Mouse (Mus musculus): ENCODE data around the gene Pcbd2. TPM values are rescaled to one million over a fixed set of nuclear protein-coding genes. Genes with fewer than 3 reads are reported as not detected.

The Pcbd2 gene
- polyA plus RNA-seq, 1 experiment from 2014 or later, result 33.9 TPM

DNA sequence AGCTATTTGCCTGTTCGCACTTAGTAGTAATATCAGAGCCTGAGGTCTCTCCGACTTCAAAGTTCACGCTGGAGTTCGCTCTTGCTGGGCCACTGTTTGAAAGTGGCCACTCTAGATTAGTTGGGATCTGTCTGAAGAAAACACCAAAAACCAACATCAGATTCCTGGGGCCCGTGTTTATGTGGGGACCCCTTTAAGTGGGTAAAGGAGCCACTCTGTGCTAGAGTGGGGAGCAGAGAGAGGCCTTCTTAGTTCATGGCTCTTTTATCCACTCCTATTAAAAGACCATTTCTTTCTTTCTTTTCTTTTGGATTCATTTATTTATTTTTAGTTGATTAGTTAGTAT, 12.0 kb upstream of the Pcbd2 start:
- Histone ChIP-seq H3K4me3 (peak overlapping the region; percentile 94), H3K27me3 (ENCODE audit: poor library complexity, severe bottlenecking) (no peaks in the 10 kb centered on the region), H3K9me3 (no peaks in the 10 kb centered on the region), H3K4me1 (peaks cover 23% of the 10 kb centered on the region), H3K36me3 (replicated peaks) (peaks cover 27% of the 10 kb centered on the region), H3K27ac (peak overlapping the region; percentile 95)
- 18% methylated on average over 5 of the region's 5 CpGs for WGBS
- no peak for DNase-seq (ENCODE audit: extremely low spot score, low spot score)

DNA sequence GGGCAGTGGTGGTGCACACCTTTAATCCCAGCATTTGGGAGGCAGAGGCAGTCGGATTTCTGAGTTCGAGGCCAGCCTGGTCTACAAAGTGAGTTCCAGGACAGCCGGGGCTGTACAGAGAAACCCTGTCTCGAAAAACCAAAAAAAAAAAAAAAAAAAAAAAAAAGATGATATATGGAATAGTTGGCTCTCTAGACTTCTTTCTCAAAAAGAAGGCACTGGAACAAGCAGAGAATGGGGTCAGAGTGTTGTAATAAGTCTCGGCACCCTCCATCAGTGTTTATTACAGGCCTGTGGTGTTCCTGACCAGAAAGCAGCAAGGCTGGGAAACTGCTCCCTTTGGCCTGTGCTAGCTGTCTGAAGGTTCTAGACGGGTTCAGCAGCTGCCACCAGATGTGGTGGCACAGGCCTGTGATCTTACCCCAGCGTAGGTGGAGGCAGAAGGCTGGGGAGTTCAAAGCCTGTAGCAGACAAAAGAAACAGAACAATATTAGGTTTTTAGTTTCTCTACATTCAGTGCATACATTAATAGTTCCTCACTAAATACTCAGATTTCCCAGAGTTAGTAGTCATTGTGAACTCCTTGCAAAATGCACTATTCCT, 11.2 kb upstream of the Pcbd2 start:
- Histone ChIP-seq H3K27ac (no peak overlapping the region), H3K27me3 (ENCODE audit: poor library complexity, severe bottlenecking) (no peaks in the 10 kb centered on the region), H3K4me3 (no peak overlapping the region), H3K9me3 (no peaks in the 10 kb centered on the region), H3K36me3 (replicated peaks) (peaks cover 36% of the 10 kb centered on the region), H3K4me1 (peaks cover 23% of the 10 kb centered on the region)
- WGBS, result 88% methylated on average over 7 of the region's 7 CpGs
- no peak for DNase-seq (ENCODE audit: extremely low spot score, low spot score)

DNA sequence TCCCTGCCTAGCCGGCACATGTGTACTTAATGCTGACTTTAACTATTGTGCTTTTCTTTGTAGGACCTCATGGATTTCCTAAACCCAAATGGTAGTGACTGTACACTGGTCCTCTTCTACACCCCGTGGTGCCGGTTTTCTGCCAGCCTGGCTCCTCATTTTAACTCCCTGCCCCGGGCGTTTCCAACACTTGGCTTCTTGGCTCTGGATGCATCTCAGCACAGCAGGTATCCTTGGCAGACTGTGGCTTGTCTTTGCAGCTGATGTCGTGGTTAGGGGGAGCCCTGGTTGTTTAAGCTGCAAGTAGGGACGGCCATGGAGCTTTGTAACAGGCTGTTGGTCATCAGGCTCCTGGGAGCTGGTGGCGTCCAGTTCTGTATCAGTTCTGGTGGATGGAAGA, 5.7 kb upstream of the Pcbd2 start:
- H3K27ac ChIP-seq, result no peak overlapping the region
- WGBS, result 79% methylated on average over 8 of the region's 8 CpGs
- no peaks in the 10 kb centered on the region for H3K27me3 ChIP-seq (ENCODE audit: poor library complexity, severe bottlenecking)
- no peak overlapping the region for H3K4me3 ChIP-seq
- no peaks in the 10 kb centered on the region for H3K9me3 ChIP-seq
- H3K4me1 ChIP-seq, result peaks cover 1% of the 10 kb centered on the region; the same call in 1 of the 2 replicates
- DNase-seq (ENCODE audit: extremely low spot score, low spot score), result no peak
- peaks cover 80% of the 10 kb centered on the region for H3K36me3 ChIP-seq (replicated peaks)

DNA sequence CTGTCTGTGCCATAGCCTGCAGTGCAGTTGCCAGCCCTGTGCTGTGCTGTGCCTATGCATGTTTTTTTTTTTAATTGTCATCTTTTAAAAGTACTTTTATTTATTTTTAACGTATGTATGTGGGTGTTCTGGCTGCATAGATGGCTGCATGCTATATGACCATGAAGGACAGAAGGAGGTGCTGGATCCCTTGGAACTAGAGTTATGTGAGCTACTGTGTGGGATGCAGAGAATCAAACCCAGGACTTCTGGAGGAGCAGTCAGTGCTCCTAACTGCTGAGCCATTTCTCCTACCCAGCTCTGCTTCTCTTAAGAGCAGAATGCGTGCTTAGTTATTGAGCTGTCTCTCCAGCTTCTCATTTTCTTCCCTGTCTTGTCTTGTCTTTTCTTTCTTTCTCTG, 5.2 kb upstream of the Pcbd2 start:
- Histone ChIP-seq H3K36me3 (replicated peaks) (peaks cover 80% of the 10 kb centered on the region), H3K27ac (no peak overlapping the region), H3K27me3 (ENCODE audit: poor library complexity, severe bottlenecking) (no peaks in the 10 kb centered on the region), H3K4me3 (no peak overlapping the region), H3K4me1 (no peaks in the 10 kb centered on the region), H3K9me3 (no peaks in the 10 kb centered on the region)
- WGBS, result 96% methylated on average over 2 of the region's 2 CpGs
- no peak for DNase-seq (ENCODE audit: extremely low spot score, low spot score)

- Histone ChIP-seq H3K4me1 (0 out of 2 replicates have a peak, but pooled peaks cover 8% of the 10 kb centered on the region), H3K27me3 (ENCODE audit: poor library complexity, severe bottlenecking) (no peaks in the 10 kb centered on the region), H3K4me3 (peak overlapping the region; percentile 73), H3K27ac (peak overlapping the region; percentile 96), H3K36me3 (replicated peaks) (peaks cover 41% of the 10 kb centered on the region), H3K9me3 (no peaks in the 10 kb centered on the region)
- no peak for DNase-seq (ENCODE audit: extremely low spot score, low spot score)
- WGBS, result 7% methylated on average over 4 of the region's 4 CpGs
These were observed 509 bp upstream of the Pcbd2 start for GRCm38 (mm10) chr13:55726598-55727119.

- 7% methylated on average over 19 of the region's 19 CpGs for WGBS
- no peaks in the 10 kb centered on the region for H3K9me3 ChIP-seq
- peaks cover 31% of the 10 kb centered on the region for H3K36me3 ChIP-seq (replicated peaks)
- H3K27ac ChIP-seq, result peak overlapping the region; percentile 96
- peak overlapping the region; percentile 73 for H3K4me3 ChIP-seq
- H3K4me1 ChIP-seq, result 0 out of 2 replicates have a peak, but pooled peaks cover 8% of the 10 kb centered on the region
- DNase-seq (ENCODE audit: extremely low spot score, low spot score), result peak; percentile 75
- no peaks in the 10 kb centered on the region for H3K27me3 ChIP-seq (ENCODE audit: poor library complexity, severe bottlenecking)
These were observed 671 bp downstream of the Pcbd2 start for GRCm38 (mm10) chr13:55727839-55728238.

DNA sequence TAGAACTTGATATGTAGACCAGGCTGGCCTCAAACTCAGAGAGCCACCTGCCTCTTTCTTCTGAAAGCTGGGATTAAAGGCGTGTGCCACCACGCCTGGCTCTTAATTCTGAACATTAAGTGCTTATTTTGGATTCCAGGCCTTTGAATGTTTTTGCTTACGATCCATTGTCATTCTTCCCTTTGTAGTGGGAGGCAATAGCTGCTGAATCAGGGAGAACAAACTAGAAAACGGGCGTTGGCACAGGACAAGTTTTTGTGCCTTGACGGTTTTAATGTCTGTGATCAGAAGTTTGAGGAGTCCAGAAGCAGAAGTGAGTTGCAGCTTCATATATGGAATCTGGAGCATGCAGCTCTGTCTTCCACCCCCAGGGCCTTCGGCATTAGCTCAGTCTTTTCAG, 3.5 kb downstream of the Pcbd2 start:
- Histone ChIP-seq H3K27ac (no peak overlapping the region), H3K36me3 (replicated peaks) (peaks cover 10% of the 10 kb centered on the region), H3K9me3 (no peaks in the 10 kb centered on the region), H3K4me1 (0 out of 2 replicates have a peak, but pooled peaks cover 8% of the 10 kb centered on the region), H3K27me3 (ENCODE audit: poor library complexity, severe bottlenecking) (no peaks in the 10 kb centered on the region), H3K4me3 (no peak overlapping the region)
- no peak for DNase-seq (ENCODE audit: extremely low spot score, low spot score)
- 91% methylated on average over 7 of the region's 7 CpGs for WGBS

- no peak for DNase-seq (ENCODE audit: extremely low spot score, low spot score)
- H3K4me1 ChIP-seq, result 0 out of 2 replicates have a peak, but pooled peaks cover 7% of the 10 kb centered on the region
- no peaks in the 10 kb centered on the region for H3K27me3 ChIP-seq (ENCODE audit: poor library complexity, severe bottlenecking)
- H3K9me3 ChIP-seq, result no peaks in the 10 kb centered on the region
- H3K36me3 ChIP-seq (replicated peaks), result 0 out of 2 replicates have a peak, but pooled peaks cover 3% of the 10 kb centered on the region
- H3K4me3 ChIP-seq, result no peak overlapping the region
- H3K27ac ChIP-seq, result no peak overlapping the region
- WGBS, result 92% methylated on average over 2 of the region's 2 CpGs
These were observed 5.0 kb downstream of the Pcbd2 start for GRCm38 (mm10) chr13:55732121-55732520.

- H3K27ac ChIP-seq, result no peak overlapping the region
- H3K27me3 ChIP-seq (ENCODE audit: poor library complexity, severe bottlenecking), result no peaks in the 10 kb centered on the region
- no peak overlapping the region for H3K4me3 ChIP-seq
- 93% methylated on average over 22 of the region's 22 CpGs for WGBS
- H3K4me1 ChIP-seq, result 0 out of 2 replicates have a peak, but pooled peaks cover 5% of the 10 kb centered on the region
- 0 out of 2 replicates have a peak, but pooled peaks cover 3% of the 10 kb centered on the region for H3K36me3 ChIP-seq (replicated peaks)
- no peak for DNase-seq (ENCODE audit: extremely low spot score, low spot score)
- H3K9me3 ChIP-seq, result no peaks in the 10 kb centered on the region
These were observed 6.7 kb downstream of the Pcbd2 start for GRCm38 (mm10) chr13:55733628-55734502.

- Histone ChIP-seq H3K4me1 (peaks cover 8% of the 10 kb centered on the region; the same call in 1 of the 2 replicates), H3K27me3 (ENCODE audit: poor library complexity, severe bottlenecking) (no peaks in the 10 kb centered on the region), H3K4me3 (no peak overlapping the region), H3K9me3 (no peaks in the 10 kb centered on the region), H3K27ac (no peak overlapping the region), H3K36me3 (replicated peaks) (no peaks in the 10 kb centered on the region)
- WGBS, result 95% methylated on average over 8 of the region's 8 CpGs
- DNase-seq (ENCODE audit: extremely low spot score, low spot score), result no peak
These were observed 10.7 kb downstream of the Pcbd2 start for GRCm38 (mm10) chr13:55737885-55738284.

- peaks cover 8% of the 10 kb centered on the region; the same call in 1 of the 2 replicates for H3K4me1 ChIP-seq
- H3K27me3 ChIP-seq (ENCODE audit: poor library complexity, severe bottlenecking), result no peaks in the 10 kb centered on the region
- H3K4me3 ChIP-seq, result no peak overlapping the region
- 0 out of 2 replicates have a peak, but pooled peaks cover 3% of the 10 kb centered on the region for H3K36me3 ChIP-seq (replicated peaks)
- no peak for DNase-seq (ENCODE audit: extremely low spot score, low spot score)
- H3K9me3 ChIP-seq, result no peaks in the 10 kb centered on the region
- WGBS, result 74% methylated on average over 8 of the region's 8 CpGs
- H3K27ac ChIP-seq, result no peak overlapping the region
These were observed 15.1 kb downstream of the Pcbd2 start for GRCm38 (mm10) chr13:55742306-55742705.

DNA sequence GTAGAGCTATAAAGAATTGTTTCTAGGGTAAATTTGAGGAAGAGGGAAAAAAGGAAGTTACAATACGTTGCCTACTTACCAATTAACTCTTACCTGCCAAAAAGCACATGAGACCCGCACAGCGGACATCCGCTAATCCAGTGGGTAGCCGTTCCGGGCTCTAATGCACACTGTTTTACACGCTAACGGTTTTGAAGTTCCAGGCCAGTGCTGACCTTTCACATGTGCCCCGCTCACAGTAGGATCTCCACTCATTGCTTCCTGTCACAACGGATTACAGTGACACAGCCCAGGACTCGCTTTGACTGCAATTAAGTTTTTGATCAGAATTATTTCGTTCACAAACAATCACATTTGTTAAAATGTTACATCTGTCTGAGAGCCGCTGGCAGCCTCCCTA, 27.2 kb downstream of the Pcbd2 start:
- no peaks in the 10 kb centered on the region for H3K27me3 ChIP-seq (ENCODE audit: poor library complexity, severe bottlenecking)
- H3K36me3 ChIP-seq (replicated peaks), result no peaks in the 10 kb centered on the region
- H3K4me1 ChIP-seq, result peaks cover 12% of the 10 kb centered on the region
- no peak overlapping the region for H3K27ac ChIP-seq
- DNase-seq (ENCODE audit: extremely low spot score, low spot score), result no peak
- no peaks in the 10 kb centered on the region for H3K9me3 ChIP-seq
- H3K4me3 ChIP-seq, result no peak overlapping the region
- 86% methylated on average over 13 of the region's 13 CpGs for WGBS

GRCm38 (mm10) chr13:55756789-55757188, 29.6 kb downstream of the Pcbd2 start:
- DNase-seq (ENCODE audit: extremely low spot score, low spot score), result no peak
- H3K9me3 ChIP-seq, result no peaks in the 10 kb centered on the region
- no peak overlapping the region for H3K4me3 ChIP-seq
- H3K27me3 ChIP-seq (ENCODE audit: poor library complexity, severe bottlenecking), result no peaks in the 10 kb centered on the region
- H3K27ac ChIP-seq, result peak overlapping the region; percentile 66
- 42% methylated on average over 8 of the region's 8 CpGs for WGBS
- H3K4me1 ChIP-seq, result peaks cover 25% of the 10 kb centered on the region
- no peaks in the 10 kb centered on the region for H3K36me3 ChIP-seq (replicated peaks)
